Mouse (Mus musculus) ES-Bruce4 (cell line): Measurements from ENCODE around the gene Mtnr1b.

Experiments
- CTCF ChIP-seq: IDR thresholded peaks from one replicate; pipeline ENCODE4 v1.8.1; 2011; ENCODE audit warnings: low read depth, low read length
- POLR2A ChIP-seq: IDR thresholded peaks from one replicate; pipeline ENCODE4 v1.8.1; 2011; ENCODE audit warnings: low read length; ENCODE audit not compliant: insufficient read depth

DNA sequence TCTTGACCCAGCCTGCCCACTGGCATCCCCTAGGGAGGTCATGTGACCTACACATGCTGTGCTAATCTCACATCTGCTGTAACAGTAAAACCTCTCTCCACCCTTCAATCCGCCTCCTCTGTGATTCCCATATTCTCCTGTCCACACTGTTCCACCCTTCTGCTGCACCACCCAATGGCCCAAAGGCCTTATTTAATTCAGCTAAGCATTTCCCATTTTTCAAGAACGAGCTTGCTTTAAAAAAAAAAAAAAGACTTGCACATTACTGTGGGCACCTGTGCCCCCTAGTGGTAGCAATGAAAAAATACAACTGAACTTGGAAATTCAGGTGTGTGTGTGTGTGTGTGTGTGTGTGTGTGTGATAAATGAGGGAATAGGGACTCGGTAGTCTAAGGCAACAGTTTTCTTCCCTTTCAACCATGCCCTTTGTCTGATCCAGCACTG, 5.8 kb upstream of the Mtnr1b start:
- no peak for TF ChIP-seq POLR2A
- no peak for TF ChIP-seq CTCF
